Mouse (Mus musculus): Measurements from ENCODE around the gene Smc3. TPM values are rescaled to one million over a fixed set of nuclear protein-coding genes. Genes with fewer than 3 reads are reported as not detected.

Gene Smc3
- 37.0 and 38.5 TPM in 2 replicates for polyA plus RNA-seq (2014; fragmentation: Nextera tagmentation; extraction: Ambion mirVana)

GRCm38 (mm10) chr19:53599757-53600539 lies at the start of gene Smc3:
Smc3 (plus strand) TSS chr19:53600398.
- peak within 1 kb of the TSS; percentile 97 for H3K9ac ChIP-seq (ENCODE audit: low read length)
- peak within 1 kb of the TSS; percentile 85 for H3K4me2 ChIP-seq (ENCODE audit: low read length)
- peaks cover 4 to 15% of the 10 kb centered on the region in 2 experiments for H3K4me1 ChIP-seq (ENCODE audit: control insufficient read depth in 2 of 2, insufficient read depth in 2 of 2, low read length in 2 of 2)
- peaks cover 11% of the 10 kb centered on the region for H3K36me3 ChIP-seq (ENCODE audit: control insufficient read depth, insufficient read depth, low read length)
- under 1% methylated on average over 65 of the region's 70 CpGs for WGBS
- H3K27me3 ChIP-seq (ENCODE audit: control insufficient read depth, insufficient read depth, low read length) = no peaks in the 10 kb centered on the region
- H3K4me3 ChIP-seq (ENCODE audit: control insufficient read depth in 1 of 2, insufficient read depth in 1 of 2, low read depth in 1 of 2, low read length in 2 of 2) = peak within 1 kb of the TSS; percentile 84 to 100
- H3K27ac ChIP-seq (replicated peaks in 1 of 2; ENCODE audit: control insufficient read depth in 1 of 2, insufficient read depth in 1 of 2, low read depth in 2 of 2, low read length in 2 of 2) = peak within 1 kb of the TSS; percentile 87 to 92
- H3K9me3 ChIP-seq (ENCODE audit: control insufficient read depth, low read length) = no peaks in the 10 kb centered on the region
- ATAC-seq (ENCODE audit: insufficient number of reproducible peaks, insufficient read depth, low FRiP score, low read depth) = peak; percentile 97

GRCm38 (mm10) chr19:53550972-53551371 lies 49.2 kb upstream of the Smc3 start:
- Histone ChIP-seq H3K4me2 (ENCODE audit: low read length) (no peak overlapping the region), H3K9ac (ENCODE audit: low read length) (no peak overlapping the region), H3K9me3 (ENCODE audit: control insufficient read depth, low read length) (no peaks in the 10 kb centered on the region), H3K36me3 (ENCODE audit: control insufficient read depth, insufficient read depth, low read length) (no peaks in the 10 kb centered on the region), H3K4me1 (ENCODE audit: control insufficient read depth in 2 of 2, insufficient read depth in 2 of 2, low read length in 2 of 2) (peaks cover 0 to 17% of the 10 kb centered on the region in 2 experiments; a peak in 3 of 4 replicates), H3K27ac (replicated peaks in 1 of 2; ENCODE audit: control insufficient read depth in 1 of 2, insufficient read depth in 1 of 2, low read depth in 2 of 2, low read length in 2 of 2) (no peak overlapping the region), H3K27me3 (ENCODE audit: control insufficient read depth, insufficient read depth, low read length) (no peaks in the 10 kb centered on the region), H3K4me3 (ENCODE audit: control insufficient read depth in 1 of 2, insufficient read depth in 1 of 2, low read depth in 1 of 2, low read length in 2 of 2) (no peak overlapping the region)
- ATAC-seq (ENCODE audit: insufficient number of reproducible peaks, insufficient read depth, low FRiP score, low read depth) = no peak
- 57% methylated on average over 12 of the region's 12 CpGs for WGBS

GRCm38 (mm10) chr19:53552216-53552786 lies 47.9 kb upstream of the Smc3 start:
- H3K4me1 ChIP-seq (ENCODE audit: control insufficient read depth in 2 of 2, insufficient read depth in 2 of 2, low read length in 2 of 2) = peaks cover 6 to 22% of the 10 kb centered on the region in 2 experiments
- H3K9me3 ChIP-seq (ENCODE audit: control insufficient read depth, low read length) = no peaks in the 10 kb centered on the region
- no peaks in the 10 kb centered on the region for H3K27me3 ChIP-seq (ENCODE audit: control insufficient read depth, insufficient read depth, low read length)
- no peak overlapping the region for H3K9ac ChIP-seq (ENCODE audit: low read length)
- no peak overlapping the region for H3K4me3 ChIP-seq (ENCODE audit: control insufficient read depth in 1 of 2, insufficient read depth in 1 of 2, low read depth in 1 of 2, low read length in 2 of 2)
- WGBS = 47% methylated on average over 10 of the region's 10 CpGs
- no peaks in the 10 kb centered on the region for H3K36me3 ChIP-seq (ENCODE audit: control insufficient read depth, insufficient read depth, low read length)
- H3K27ac ChIP-seq (replicated peaks in 1 of 2; ENCODE audit: control insufficient read depth in 1 of 2, insufficient read depth in 1 of 2, low read depth in 2 of 2, low read length in 2 of 2) = 0 out of 4 replicates have a peak overlapping the region, but pooled peaks of 1 of the 2 experiments have one; percentile 14
- ATAC-seq (ENCODE audit: insufficient number of reproducible peaks, insufficient read depth, low FRiP score, low read depth) = no peak
- no peak overlapping the region for H3K4me2 ChIP-seq (ENCODE audit: low read length)

- H3K36me3 ChIP-seq (ENCODE audit: control insufficient read depth, insufficient read depth, low read length) = no peaks in the 10 kb centered on the region
- no peak overlapping the region for H3K4me3 ChIP-seq (ENCODE audit: control insufficient read depth in 1 of 2, insufficient read depth in 1 of 2, low read depth in 1 of 2, low read length in 2 of 2)
- peaks cover 10 to 23% of the 10 kb centered on the region in 2 experiments for H3K4me1 ChIP-seq (ENCODE audit: control insufficient read depth in 2 of 2, insufficient read depth in 2 of 2, low read length in 2 of 2)
- 43% methylated on average over 6 of the region's 6 CpGs for WGBS
- 0 out of 4 replicates have a peak overlapping the region, but pooled peaks of 1 of the 2 experiments have one; percentile 14 for H3K27ac ChIP-seq (replicated peaks in 1 of 2; ENCODE audit: control insufficient read depth in 1 of 2, insufficient read depth in 1 of 2, low read depth in 2 of 2, low read length in 2 of 2)
- no peaks in the 10 kb centered on the region for H3K9me3 ChIP-seq (ENCODE audit: control insufficient read depth, low read length)
- H3K27me3 ChIP-seq (ENCODE audit: control insufficient read depth, insufficient read depth, low read length) = no peaks in the 10 kb centered on the region
- H3K9ac ChIP-seq (ENCODE audit: low read length) = no peak overlapping the region
- no peak overlapping the region for H3K4me2 ChIP-seq (ENCODE audit: low read length)
- no peak for ATAC-seq (ENCODE audit: insufficient number of reproducible peaks, insufficient read depth, low FRiP score, low read depth)
Measured at GRCm38 (mm10) chr19:53552795-53553194, 47.4 kb upstream of the Smc3 start.

GRCm38 (mm10) chr19:53554402-53554801 lies 45.8 kb upstream of the Smc3 start:
- no peak overlapping the region for H3K27ac ChIP-seq (replicated peaks in 1 of 2; ENCODE audit: control insufficient read depth in 1 of 2, insufficient read depth in 1 of 2, low read depth in 2 of 2, low read length in 2 of 2)
- WGBS = 88% methylated on average over 11 of the region's 11 CpGs
- no peak overlapping the region for H3K4me3 ChIP-seq (ENCODE audit: control insufficient read depth in 1 of 2, insufficient read depth in 1 of 2, low read depth in 1 of 2, low read length in 2 of 2)
- H3K4me1 ChIP-seq (ENCODE audit: control insufficient read depth in 2 of 2, insufficient read depth in 2 of 2, low read length in 2 of 2) = peaks cover 10 to 23% of the 10 kb centered on the region in 2 experiments
- no peaks in the 10 kb centered on the region for H3K9me3 ChIP-seq (ENCODE audit: control insufficient read depth, low read length)
- ATAC-seq (ENCODE audit: insufficient number of reproducible peaks, insufficient read depth, low FRiP score, low read depth) = no peak
- H3K27me3 ChIP-seq (ENCODE audit: control insufficient read depth, insufficient read depth, low read length) = no peaks in the 10 kb centered on the region
- no peak overlapping the region for H3K9ac ChIP-seq (ENCODE audit: low read length)
- no peak overlapping the region for H3K4me2 ChIP-seq (ENCODE audit: low read length)
- H3K36me3 ChIP-seq (ENCODE audit: control insufficient read depth, insufficient read depth, low read length) = no peaks in the 10 kb centered on the region

GRCm38 (mm10) chr19:53554981-53555616 lies 45.1 kb upstream of the Smc3 start:
- H3K9me3 ChIP-seq (ENCODE audit: control insufficient read depth, low read length) = no peaks in the 10 kb centered on the region
- WGBS = 52% methylated on average over 5 of the region's 5 CpGs
- no peak for ATAC-seq (ENCODE audit: insufficient number of reproducible peaks, insufficient read depth, low FRiP score, low read depth)
- no peak overlapping the region for H3K27ac ChIP-seq (replicated peaks in 1 of 2; ENCODE audit: control insufficient read depth in 1 of 2, insufficient read depth in 1 of 2, low read depth in 2 of 2, low read length in 2 of 2)
- no peaks in the 10 kb centered on the region for H3K27me3 ChIP-seq (ENCODE audit: control insufficient read depth, insufficient read depth, low read length)
- no peak overlapping the region for H3K9ac ChIP-seq (ENCODE audit: low read length)
- H3K36me3 ChIP-seq (ENCODE audit: control insufficient read depth, insufficient read depth, low read length) = no peaks in the 10 kb centered on the region
- H3K4me1 ChIP-seq (ENCODE audit: control insufficient read depth in 2 of 2, insufficient read depth in 2 of 2, low read length in 2 of 2) = peaks cover 10 to 23% of the 10 kb centered on the region in 2 experiments
- no peak overlapping the region for H3K4me3 ChIP-seq (ENCODE audit: control insufficient read depth in 1 of 2, insufficient read depth in 1 of 2, low read depth in 1 of 2, low read length in 2 of 2)
- no peak overlapping the region for H3K4me2 ChIP-seq (ENCODE audit: low read length)

- Histone ChIP-seq H3K27ac (replicated peaks in 1 of 2; ENCODE audit: control insufficient read depth in 1 of 2, insufficient read depth in 1 of 2, low read depth in 2 of 2, low read length in 2 of 2) (no peak overlapping the region), H3K27me3 (ENCODE audit: control insufficient read depth, insufficient read depth, low read length) (no peaks in the 10 kb centered on the region), H3K4me3 (ENCODE audit: control insufficient read depth in 1 of 2, insufficient read depth in 1 of 2, low read depth in 1 of 2, low read length in 2 of 2) (peak overlapping the region; percentile 22 to 26), H3K9me3 (ENCODE audit: control insufficient read depth, low read length) (no peaks in the 10 kb centered on the region), H3K4me2 (ENCODE audit: low read length) (peak overlapping the region; percentile 69), H3K9ac (ENCODE audit: low read length) (peak overlapping the region; percentile 66; the same call in 1 of the 2 replicates), H3K4me1 (ENCODE audit: control insufficient read depth in 2 of 2, insufficient read depth in 2 of 2, low read length in 2 of 2) (peaks cover 10 to 21% of the 10 kb centered on the region in 2 experiments), H3K36me3 (ENCODE audit: control insufficient read depth, insufficient read depth, low read length) (no peaks in the 10 kb centered on the region)
- no peak for ATAC-seq (ENCODE audit: insufficient number of reproducible peaks, insufficient read depth, low FRiP score, low read depth)
- 21% methylated on average over 6 of the region's 6 CpGs for WGBS
Measured at GRCm38 (mm10) chr19:53556841-53557240, 43.4 kb upstream of the Smc3 start.
